Mouse (Mus musculus) activated CD4-positive, CD25-positive, alpha-beta regulatory T cell, adult 4 months (primary cell): Measurements from ENCODE around the gene Wdr75. TPM values are rescaled to one million over a fixed set of nuclear protein-coding genes. Genes with fewer than 3 reads are reported as not detected.

Experiments
- ATAC-seq: one replicate; pipeline ENCODE4 v1.8.0; 2017
- polyA plus RNA-seq, 2 experiments: library from polyadenylated mRNA; unstranded; fragments of 100-300 nt; shearing (Covaris generic); gene quantifications; one replicate each; pipeline ENCODE4 v1.2.1; 2017

Wdr75 gene
- polyA plus RNA-seq, 2 experiments from 2014 or later, result 38.9 to 47.1 TPM

GRCm38 (mm10) chr1:45838271-45838670, 43.3 kb downstream of the Wdr75 start:
- no peak for ATAC-seq

- ATAC-seq, result no peak
These were observed 50.5 kb downstream of the Wdr75 start for GRCm38 (mm10) chr1:45845466-45845865.

DNA sequence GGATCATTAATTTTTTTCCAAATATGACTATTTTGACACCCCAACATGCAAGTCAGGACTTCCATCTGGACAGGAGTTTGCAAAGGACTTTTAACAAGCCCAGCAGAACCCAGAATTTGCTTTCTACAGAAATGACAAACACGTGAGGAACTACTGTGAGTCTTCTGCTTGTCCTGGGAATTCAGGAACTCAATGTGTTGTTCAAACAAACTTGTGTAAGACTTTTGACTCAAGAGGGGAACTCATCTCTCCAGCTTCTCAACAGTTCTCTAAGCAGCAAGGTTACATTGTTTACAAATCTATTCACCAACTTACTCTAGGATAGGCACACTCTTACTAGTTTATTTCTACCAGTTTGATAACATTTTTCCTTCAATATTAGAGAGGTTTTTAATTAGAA, 63.1 kb downstream of the Wdr75 start:
- ATAC-seq, result no peak

DNA sequence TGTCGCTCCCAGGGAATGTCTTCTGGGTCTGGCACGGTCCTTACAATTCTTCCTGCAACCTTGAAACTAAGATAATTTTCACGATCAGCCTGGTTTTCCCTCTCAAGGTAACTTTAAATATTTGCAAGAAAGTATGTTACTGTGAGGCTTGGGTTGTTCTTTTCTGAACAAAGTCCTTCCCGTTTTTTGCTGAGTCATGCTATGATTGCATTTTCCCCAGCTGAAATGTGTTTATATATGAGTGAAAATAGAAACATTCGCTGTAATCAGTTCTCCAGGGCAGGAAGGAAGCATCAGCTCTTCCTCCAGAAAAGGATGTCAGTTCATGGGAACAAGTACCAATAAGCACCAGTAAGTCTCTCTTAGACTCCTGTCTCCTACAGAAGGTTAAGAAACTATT, 65.4 kb downstream of the Wdr75 start:
- no peak for ATAC-seq

DNA sequence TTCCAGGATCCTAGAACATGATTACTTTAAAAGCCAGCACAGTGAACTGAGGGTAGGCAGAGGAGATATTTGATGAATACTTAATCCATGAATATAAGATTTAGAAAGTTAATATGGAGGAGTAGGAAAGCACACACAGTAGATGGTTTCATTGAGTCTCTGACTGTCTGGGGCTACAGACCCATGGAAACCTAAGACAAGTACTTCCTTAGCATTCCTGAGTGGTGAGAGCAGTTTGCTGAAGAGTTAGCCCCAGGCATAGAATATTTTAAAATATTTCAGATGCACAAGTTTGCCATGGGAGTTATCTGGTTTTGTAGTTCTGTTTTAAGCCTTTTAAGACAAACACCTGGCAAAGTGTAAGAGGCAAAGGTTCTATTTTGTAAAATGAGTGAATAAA, 66.2 kb downstream of the Wdr75 start:
- no peak for ATAC-seq

DNA sequence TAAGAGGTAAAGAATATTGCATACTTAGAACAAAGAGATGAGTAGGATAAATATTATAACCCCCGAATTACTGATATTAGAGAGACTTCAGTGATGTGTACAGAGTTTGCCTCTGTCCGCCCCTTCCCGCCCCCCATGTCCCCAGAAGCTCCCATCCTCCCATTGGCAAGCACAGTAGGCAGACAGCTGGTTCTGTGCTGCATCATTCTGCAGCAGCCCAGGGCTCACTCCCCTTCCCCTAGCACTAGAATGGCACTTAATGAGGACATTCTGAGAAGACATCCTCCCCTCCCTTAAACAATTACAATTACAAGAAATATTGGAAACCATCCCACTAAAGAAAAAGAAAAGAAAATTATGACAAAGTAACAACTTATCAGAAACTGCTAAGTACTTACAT, 68.7 kb downstream of the Wdr75 start:
- no peak for ATAC-seq

- ATAC-seq, result no peak
These were observed 69.6 kb downstream of the Wdr75 start for GRCm38 (mm10) chr1:45864564-45865014.

DNA sequence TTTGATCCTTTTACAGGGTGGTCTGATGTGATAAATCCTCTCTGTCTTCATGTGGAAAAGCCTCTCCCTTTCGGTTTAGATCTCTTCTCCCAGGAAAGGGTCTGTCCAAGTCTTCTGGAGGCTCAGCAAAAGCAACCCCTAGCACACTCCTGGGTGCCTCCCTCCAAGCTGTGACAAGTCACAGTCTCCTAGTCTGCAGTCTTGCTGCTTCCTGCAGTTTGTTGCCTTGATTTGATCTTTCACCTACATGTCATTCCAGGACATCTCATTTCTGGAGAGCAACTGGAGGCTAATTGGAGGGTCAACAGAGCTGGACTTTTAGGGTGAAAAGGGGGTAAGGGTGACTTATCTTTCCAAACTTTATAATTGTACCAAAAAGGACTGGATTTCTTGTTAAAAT, 70.3 kb downstream of the Wdr75 start:
- no peak for ATAC-seq

DNA sequence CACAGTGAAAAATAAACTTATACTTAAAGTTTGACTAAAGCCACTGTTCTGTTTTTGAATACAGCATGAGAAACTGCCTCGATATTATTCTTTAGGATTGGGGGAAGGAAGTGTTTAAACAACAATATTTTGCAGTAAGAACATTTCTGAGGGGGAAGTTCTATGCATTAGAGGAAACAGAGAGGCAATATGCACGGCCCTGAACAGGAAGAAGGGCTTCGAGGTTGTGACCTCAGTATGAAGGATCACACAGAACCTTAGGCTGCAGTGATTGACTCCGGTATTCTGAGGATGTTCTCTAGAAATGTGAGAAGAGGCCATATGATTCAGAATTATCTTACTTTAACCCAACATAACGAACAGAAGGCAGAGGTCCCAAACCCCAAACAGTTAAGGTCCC, 70.8 kb downstream of the Wdr75 start:
- ATAC-seq, result no peak

- ATAC-seq, result no peak
These were observed 71.5 kb downstream of the Wdr75 start for GRCm38 (mm10) chr1:45866288-45867018.

- ATAC-seq, result no peak
These were observed 73.1 kb downstream of the Wdr75 start for GRCm38 (mm10) chr1:45868050-45868449.

GRCm38 (mm10) chr1:45868479-45869137, 73.6 kb downstream of the Wdr75 start:
- ATAC-seq, result no peak

Other genes with a start within 250 kb of the Wdr75 start
- gene Gm5269, start 95.1 kb downstream of the Wdr75 start, polyA plus RNA-seq, result not detected
- 1 to 10 TPM; 1.0 to 2.3 TPM for gene Slc40a1, start 131.4 kb downstream of the Wdr75 start, polyA plus RNA-seq